Mouse (Mus musculus): Measurements from ENCODE around the gene Bcl2l12. TPM values are rescaled to one million over a fixed set of nuclear protein-coding genes. Genes with fewer than 3 reads are reported as not detected.

Bcl2l12 gene
- total and polyA plus RNA-seq, 3 experiments, result 16.6 to 24.6 TPM; not detected in 1

- Histone ChIP-seq H3K79me2 (ENCODE audit: control insufficient read depth, insufficient read depth, low read length, poor library complexity) (peaks cover 20% of the 10 kb centered on the region), H3K9me3 (replicated peaks; ENCODE audit: insufficient read depth, low read length) (no peaks in the 10 kb centered on the region), H3K36me3 (ENCODE audit: control insufficient read depth in 1 of 2, insufficient read depth in 2 of 2, low read length in 2 of 2) (peaks cover 1 to 7% of the 10 kb centered on the region in 2 experiments; a peak in 3 of 4 replicates), H3K4me3 (ENCODE audit: control insufficient read depth in 1 of 2, insufficient read depth in 1 of 2, low read depth in 2 of 2, low read length in 2 of 2) (no peak overlapping the region), H3K9ac (ENCODE audit: control insufficient read depth, low read depth, low read length, poor library complexity, severe bottlenecking) (no peak overlapping the region), H3K27ac (ENCODE audit: control insufficient read depth, low read depth, low read length) (no peak overlapping the region), H3K4me1 (ENCODE audit: control insufficient read depth in 1 of 2, insufficient read depth in 2 of 2, low read length in 2 of 2) (no peaks in the 10 kb centered on the region), H3K27me3 (ENCODE audit: control insufficient read depth in 1 of 2, insufficient read depth in 2 of 2, low read length in 2 of 2) (no peaks in the 10 kb centered on the region)
- no peak for DNase-seq (ENCODE audit: low read depth, low spot score)
- peak; percentile 68; the same call in 1 of the 2 replicates for TF ChIP-seq ZMIZ1 (IDR thresholded peaks at IDR 0.05; ENCODE audit: low read depth, low read length)
- no peak for TF ChIP-seq CHD1 (IDR thresholded peaks at IDR 0.05; ENCODE audit: low read depth, low read length)
- TF ChIP-seq ELF1 (IDR thresholded peaks at IDR 0.05; ENCODE audit: low read depth, low read length), result no peak
Measured at GRCm38 (mm10) chr7:45002440-45002839, 3.9 kb upstream of the Bcl2l12 start.

- Histone ChIP-seq H3K36me3 (ENCODE audit: control insufficient read depth in 1 of 2, insufficient read depth in 2 of 2, low read length in 2 of 2) (peaks cover 1 to 9% of the 10 kb centered on the region in 2 experiments; a peak in 3 of 4 replicates), H3K27ac (ENCODE audit: control insufficient read depth, low read depth, low read length) (no peak overlapping the region), H3K27me3 (ENCODE audit: control insufficient read depth in 1 of 2, insufficient read depth in 2 of 2, low read length in 2 of 2) (no peaks in the 10 kb centered on the region), H3K9ac (ENCODE audit: control insufficient read depth, low read depth, low read length, poor library complexity, severe bottlenecking) (no peak overlapping the region), H3K9me3 (replicated peaks; ENCODE audit: insufficient read depth, low read length) (no peaks in the 10 kb centered on the region), H3K4me3 (ENCODE audit: control insufficient read depth in 1 of 2, insufficient read depth in 1 of 2, low read depth in 2 of 2, low read length in 2 of 2) (no peak overlapping the region), H3K79me2 (ENCODE audit: control insufficient read depth, insufficient read depth, low read length, poor library complexity) (peaks cover 22% of the 10 kb centered on the region), H3K4me1 (ENCODE audit: control insufficient read depth in 1 of 2, insufficient read depth in 2 of 2, low read length in 2 of 2) (no peaks in the 10 kb centered on the region)
- TF ChIP-seq ZC3H11A (IDR thresholded peaks at IDR 0.05; ENCODE audit: low read depth, low read length) (no peak), GABPA (IDR thresholded peaks at IDR 0.05; ENCODE audit: low read depth, low read length) (no peak), ZNF384 (IDR thresholded peaks at IDR 0.05; ENCODE audit: low read depth, low read length) (no peak), CTCF (IDR thresholded peaks at IDR 0.05 in 2 of 3, conservative IDR thresholded peaks at IDR 0.05 in 1 of 3; ENCODE audit: control insufficient read depth in 1 of 3, insufficient read depth in 1 of 3, low read depth in 2 of 3, low read length in 3 of 3, poor library complexity in 1 of 3, severe bottlenecking in 1 of 3) (no peak), EP300 (IDR thresholded peaks at IDR 0.05; ENCODE audit: low read depth in 1 of 2, low read length in 2 of 2) (no peak), POLR2A (IDR thresholded peaks at IDR 0.05; ENCODE audit: control insufficient read depth in 1 of 2, insufficient read depth in 1 of 2, low read depth in 1 of 2, low read length in 2 of 2, poor library complexity in 1 of 2) (no peak; a peak in 1 of 4 replicates), KAT2A (conservative IDR thresholded peaks at IDR 0.05; ENCODE audit: low read depth, low read length) (no peak), BHLHE40 (IDR thresholded peaks at IDR 0.05; ENCODE audit: borderline replicate concordance, low read depth, low read length) (no peak), USF2 (IDR thresholded peaks at IDR 0.05; ENCODE audit: borderline replicate concordance in 1 of 2, insufficient read depth in 1 of 2, low read depth in 1 of 2, low read length in 2 of 2) (no peak), UBTF (IDR thresholded peaks at IDR 0.05; ENCODE audit: borderline replicate concordance, insufficient read depth, low read depth, low read length) (no peak), MEF2A (IDR thresholded peaks at IDR 0.05; ENCODE audit: extremely low read depth, insufficient replicate concordance, low read depth, low read length, poor library complexity, severe bottlenecking) (no peak), MYC (IDR thresholded peaks at IDR 0.05; ENCODE audit: low read depth, low read length) (no peak), NRF1 (IDR thresholded peaks at IDR 0.05; ENCODE audit: insufficient read depth, low read depth, low read length, poor library complexity, severe bottlenecking) (no peak), MAZ (IDR thresholded peaks at IDR 0.05; ENCODE audit: low read depth, low read length) (no peak), HCFC1 (IDR thresholded peaks at IDR 0.05; ENCODE audit: low read depth, low read length) (no peak)
- no peak for DNase-seq (ENCODE audit: low read depth, low spot score)
Measured at GRCm38 (mm10) chr7:45000539-45001114, 2.1 kb upstream of the Bcl2l12 start.
